Comparison of ENCODE assay signal across 8 mouse cellular contexts in genomic region chr9:13245481-13245880, GRCm38 (mm10). TPM values are rescaled to one million over a fixed set of nuclear protein-coding genes. Genes with fewer than 3 reads are reported as not detected.
A peak's percentile ranks its signal among the peaks of the same experiment; 100 is the strongest.
DNase-seq lines count a peak whose midpoint lies in the region; ATAC-seq lines count a peak whose summit lies in the region.

TSS of gene Jrkl (minus strand) at chr9:13245829.

- peak within 1 kb of the TSS; percentile 82 for H3K27ac ChIP-seq in embryonic facial prominence, embryonic 10.5 days (replicated peaks)
- peak within 1 kb of the TSS; percentile 73 for H3K27ac ChIP-seq in midbrain, embryonic 16.5 days (ENCODE audit: low read length)

- H3K4me2 ChIP-seq in midbrain, embryonic 16.5 days (ENCODE audit: low read length) = peak within 1 kb of the TSS; percentile 69

- H3K4me3 ChIP-seq in embryonic facial prominence, embryonic 10.5 days = peak within 1 kb of the TSS; percentile 68
- peak within 1 kb of the TSS; percentile 54 for H3K4me3 ChIP-seq in midbrain, embryonic 16.5 days (ENCODE audit: low read depth, low read length)

- H3K9ac ChIP-seq in midbrain, embryonic 16.5 days (ENCODE audit: low read depth, low read length) = peak within 1 kb of the TSS; percentile 69

- H3K36me3 ChIP-seq in embryonic facial prominence, embryonic 10.5 days (replicated peaks) = 0 out of 2 replicates have a peak, but pooled peaks cover 4% of the 10 kb centered on the region
- H3K36me3 ChIP-seq in midbrain, embryonic 16.5 days (ENCODE audit: control insufficient read depth, insufficient read depth, low read length) = no peaks in the 10 kb centered on the region

- 0 out of 2 replicates have a peak, but pooled peaks have one; percentile 15 for ATAC-seq in midbrain, embryonic 16.5 days

- DNase-seq in urinary bladder, adult 2 months (ENCODE audit: low spot score) = peak; percentile 32
- no peak for DNase-seq in urinary bladder, postnatal 10 days (ENCODE audit: low spot score)
- DNase-seq in embryonic facial prominence, embryonic 10.5 days (ENCODE audit: low spot score) = peak; percentile 19
- peak; percentile 23 to 29 for DNase-seq in heart, adult 9 months (ENCODE audit: low spot score in 2 of 2)
- peak; percentile 46 for DNase-seq in kidney, adult 9 months
- DNase-seq in liver = peak; percentile 16
- DNase-seq in spleen, postnatal 10 days (ENCODE audit: low spot score in 2 of 2) = peak; percentile 36 to 46

- H3K4me1 ChIP-seq in embryonic facial prominence, embryonic 10.5 days = peaks cover 22% of the 10 kb centered on the region
- peaks cover 21% of the 10 kb centered on the region for H3K4me1 ChIP-seq in midbrain, embryonic 16.5 days (ENCODE audit: control insufficient read depth, insufficient read depth, low read length)

- H3K27me3 ChIP-seq in embryonic facial prominence, embryonic 10.5 days (replicated peaks; ENCODE audit: low read depth, poor library complexity, severe bottlenecking) = no peaks in the 10 kb centered on the region
- H3K27me3 ChIP-seq in midbrain, embryonic 16.5 days (ENCODE audit: control insufficient read depth, insufficient read depth, low read depth, low read length) = no peaks in the 10 kb centered on the region

- 5% methylated on average over 10 of the region's 10 CpGs for WGBS in embryonic facial prominence, embryonic 10.5 days
- WGBS in midbrain, embryonic 16.5 days = 5% methylated on average over 10 of the region's 10 CpGs

- no peaks in the 10 kb centered on the region for H3K9me3 ChIP-seq in embryonic facial prominence, embryonic 10.5 days
- H3K9me3 ChIP-seq in midbrain, embryonic 16.5 days (replicated peaks; ENCODE audit: control insufficient read depth, low read length, poor library complexity, severe bottlenecking) = no peaks in the 10 kb centered on the region

RNA-seq across cellular contexts. Expression of gene Jrkl, which starts in this region (rescaled TPM):
- 8.2 and 10.4 TPM in 2 replicates for polyA plus RNA-seq in urinary bladder, adult 2 months (2012; rRNA removed)
- polyA plus RNA-seq in embryonic facial prominence, embryonic 10.5 days (2016; fragmentation: Nextera tagmentation; extraction: Ambion mirVana) = 7.2 and 7.6 TPM in 2 replicates
- 11.0 and 13.6 TPM in 2 replicates for polyA plus RNA-seq in midbrain, embryonic 16.5 days (2015; fragmentation: Nextera tagmentation; extraction: Ambion mirVana)
